Mouse (Mus musculus) stomach, embryonic 14.5 days (tissue): Measurements from ENCODE around the gene Astn2. TPM values are rescaled to one million over a fixed set of nuclear protein-coding genes. Genes with fewer than 3 reads are reported as not detected.

Experiments
- ATAC-seq: fragments of 200-750 bp; cut with Nextera tagmentation; 2 replicates; pipeline ENCODE4 v1.8.0; 2017; ENCODE audit warnings: low read depth, moderate TSS enrichment; ENCODE audit not compliant: insufficient number of reproducible peaks, insufficient read depth, low FRiP score
- H3K27ac ChIP-seq: fragments of 300-500 bp; sonication (generic); 2 replicates; pipeline ENCODE4 v1.5.1; 2014; ENCODE audit warnings: mild to moderate bottlenecking, low read length, moderate library complexity, mixed read lengths
- H3K27me3 ChIP-seq: fragments of 300-500 bp; sonication (generic); 2 replicates; pipeline ENCODE4 v1.6.1; 2014; ENCODE audit warnings: low read length, control low read depth, mixed read lengths; ENCODE audit not compliant: control insufficient read depth, insufficient read depth
- H3K36me3 ChIP-seq: fragments of 300-500 bp; sonication (generic); 2 replicates; pipeline ENCODE4 v1.6.1; 2014; ENCODE audit warnings: mild to moderate bottlenecking, control low read depth, low read length, moderate library complexity, mixed read lengths; ENCODE audit not compliant: control insufficient read depth, insufficient read depth
- H3K4me1 ChIP-seq: fragments of 300-500 bp; sonication (generic); 2 replicates; pipeline ENCODE4 v1.6.1; 2014; ENCODE audit warnings: low read length, control low read depth, mixed read lengths; ENCODE audit not compliant: control insufficient read depth, insufficient read depth
- H3K4me2 ChIP-seq: fragments of 300-500 bp; sonication (generic); replicated peaks from 2 replicates; pipeline ENCODE4 v1.6.1; 2014; ENCODE audit warnings: low read depth, low read length, control low read depth
- H3K4me3 ChIP-seq: fragments of 300-500 bp; sonication (generic); 2 replicates; pipeline ENCODE4 v1.5.1; 2014; ENCODE audit warnings: low read depth, low read length, control low read depth
- H3K9ac ChIP-seq: fragments of 300-500 bp; sonication (generic); replicated peaks from 2 replicates; pipeline ENCODE4 v1.6.1; 2014; ENCODE audit warnings: low read depth, mild to moderate bottlenecking, control low read depth, low read length, moderate library complexity, mixed read lengths
- H3K9me3 ChIP-seq: fragments of 300-500 bp; sonication (generic); 2 replicates; pipeline ENCODE4 v1.6.1; 2016; ENCODE audit warnings: low read depth, low read length, control low read depth; ENCODE audit not compliant: control insufficient read depth
- WGBS: fragments of 180-500 bp; shearing (Covaris S2); extraction: QIAGEN DNeasy Blood & Tissue Kit; methylation state at CpG from one replicate; pipeline ENCODE4 v1.1.7; 2014; 5-methylcytosine and 5-hydroxymethylcytosine counted together
- polyA plus RNA-seq: library from polyadenylated mRNA; unstranded; fragments of >200 nt; fragmentation: Nextera tagmentation; extraction: Ambion mirVana; gene quantifications from 2 replicates; pipeline ENCODE4 v1.2.1, GENCODE M21; 2014

Astn2 gene
- polyA plus RNA-seq, 1 experiment from 2014 or later = 0.64 TPM

DNA sequence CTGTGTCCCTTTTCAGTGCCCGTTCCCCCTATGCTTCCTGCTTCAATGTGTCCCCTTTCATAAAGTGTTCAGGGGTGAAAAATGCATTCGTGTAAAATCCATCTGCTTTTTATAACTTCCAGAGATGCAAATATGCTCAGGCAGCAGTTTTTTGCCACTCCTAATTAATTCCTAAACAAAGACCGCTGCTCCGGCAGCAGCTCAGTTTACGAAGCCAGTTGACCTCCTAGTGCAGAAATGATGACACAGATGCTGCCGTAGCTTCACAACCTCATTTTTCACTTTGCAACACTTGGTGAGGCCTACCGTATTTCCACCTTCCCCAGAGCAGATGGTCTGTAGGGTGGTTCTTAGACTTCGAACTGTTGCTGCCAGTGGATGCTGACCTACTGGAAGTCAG, 155.9 kb downstream of the Astn2 start:
- 45% methylated on average over 8 of the region's 8 CpGs for WGBS

DNA sequence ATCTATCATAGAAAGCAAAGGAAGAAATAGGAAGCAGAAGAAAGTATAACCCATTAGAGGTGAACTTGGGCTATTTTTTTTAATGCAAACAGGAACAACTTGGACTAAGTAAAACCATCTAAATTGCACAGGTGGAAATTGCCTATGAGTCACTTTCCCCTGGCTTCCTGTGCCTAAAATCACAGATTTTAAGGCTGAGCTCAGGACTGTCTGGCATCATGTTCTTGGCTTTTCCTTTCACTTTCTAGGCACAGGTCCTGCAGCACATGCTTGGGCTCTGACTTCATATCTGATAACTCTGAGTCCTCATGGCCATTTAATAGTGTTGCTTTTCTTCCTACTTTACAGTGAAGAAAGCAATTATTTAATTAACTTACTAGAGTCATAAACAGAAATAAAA, 161.7 kb downstream of the Astn2 start:
- H3K36me3 ChIP-seq = no peaks in the 10 kb centered on the region
- H3K27me3 ChIP-seq = no peaks in the 10 kb centered on the region
- H3K4me1 ChIP-seq = no peaks in the 10 kb centered on the region
- no peak overlapping the region for H3K9ac ChIP-seq
- H3K4me3 ChIP-seq = no peak overlapping the region
- no peaks in the 10 kb centered on the region for H3K9me3 ChIP-seq
- no peak overlapping the region for H3K4me2 ChIP-seq
- no peak for ATAC-seq
- H3K27ac ChIP-seq = no peak overlapping the region

More for the DNA sequence above, 155.9 kb downstream of the Astn2 start:
- H3K27ac ChIP-seq = no peak overlapping the region
- no peaks in the 10 kb centered on the region for H3K27me3 ChIP-seq
- no peak for ATAC-seq
- no peak overlapping the region for H3K4me2 ChIP-seq
- no peak overlapping the region for H3K4me3 ChIP-seq
- no peak overlapping the region for H3K9ac ChIP-seq
- no peaks in the 10 kb centered on the region for H3K4me1 ChIP-seq
- no peaks in the 10 kb centered on the region for H3K9me3 ChIP-seq
- H3K36me3 ChIP-seq = no peaks in the 10 kb centered on the region

DNA sequence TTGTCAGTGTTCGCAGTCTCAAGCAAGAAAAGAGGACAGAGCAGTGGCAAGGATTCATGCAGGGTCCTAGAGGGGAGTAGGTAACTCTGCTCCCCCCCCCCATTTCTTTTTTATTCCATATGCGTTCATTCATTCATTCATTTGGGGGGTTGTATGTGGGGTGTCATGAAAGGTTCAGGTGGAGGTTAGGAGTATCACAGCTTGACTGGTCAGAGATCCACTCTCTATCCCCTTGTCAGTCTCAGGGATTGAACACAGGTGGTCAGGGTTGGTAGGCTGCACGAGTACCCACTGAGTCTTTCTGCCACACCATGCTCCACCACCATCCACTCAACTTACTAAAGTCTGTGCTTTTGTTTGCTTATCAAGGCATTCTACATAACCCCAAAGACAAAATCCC, 171.6 kb downstream of the Astn2 start:
- H3K9me3 ChIP-seq = no peaks in the 10 kb centered on the region
- no peak for ATAC-seq
- H3K4me3 ChIP-seq = no peak overlapping the region
- H3K9ac ChIP-seq = no peak overlapping the region
- WGBS = 89% methylated on average over 3 of the region's 3 CpGs
- H3K27ac ChIP-seq = no peak overlapping the region
- no peak overlapping the region for H3K4me2 ChIP-seq
- no peaks in the 10 kb centered on the region for H3K4me1 ChIP-seq
- no peaks in the 10 kb centered on the region for H3K36me3 ChIP-seq
- H3K27me3 ChIP-seq = no peaks in the 10 kb centered on the region

- H3K4me1 ChIP-seq = no peaks in the 10 kb centered on the region
- H3K4me3 ChIP-seq = no peak overlapping the region
- no peaks in the 10 kb centered on the region for H3K36me3 ChIP-seq
- ATAC-seq = peak; percentile 18; the same call in 1 of the 2 replicates
- H3K27me3 ChIP-seq = no peaks in the 10 kb centered on the region
- no peak overlapping the region for H3K27ac ChIP-seq
- WGBS = 31% methylated on average over 2 of the region's 2 CpGs
- no peaks in the 10 kb centered on the region for H3K9me3 ChIP-seq
- no peak overlapping the region for H3K9ac ChIP-seq
- H3K4me2 ChIP-seq = no peak overlapping the region
Measured at GRCm38 (mm10) chr4:66232350-66232749, 172.1 kb downstream of the Astn2 start.

DNA sequence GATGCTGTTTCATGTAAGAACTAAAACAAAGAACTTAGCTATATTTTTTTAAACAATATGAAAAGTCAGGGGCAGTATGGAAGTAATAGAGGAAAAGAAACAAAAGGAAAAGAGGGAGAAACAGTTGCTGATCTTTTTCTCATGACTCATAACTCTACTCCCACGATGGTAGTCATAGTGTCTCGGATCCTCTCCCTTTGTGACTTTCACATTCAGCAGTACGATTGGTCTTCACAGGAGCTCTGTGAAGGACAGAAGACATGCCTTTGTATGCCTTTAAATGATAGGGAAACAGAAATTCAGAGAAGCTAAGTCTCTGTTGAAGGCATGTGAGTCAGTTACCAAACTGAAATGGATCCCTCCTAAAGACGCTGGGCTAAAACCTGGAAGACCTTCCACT, 173.7 kb downstream of the Astn2 start:
- Histone ChIP-seq H3K4me3 (no peak overlapping the region), H3K36me3 (no peaks in the 10 kb centered on the region), H3K27me3 (no peaks in the 10 kb centered on the region), H3K9ac (no peak overlapping the region), H3K4me2 (no peak overlapping the region), H3K9me3 (no peaks in the 10 kb centered on the region), H3K4me1 (no peaks in the 10 kb centered on the region), H3K27ac (no peak overlapping the region)
- WGBS = 76% methylated on average over 4 of the region's 4 CpGs
- no peak for ATAC-seq

DNA sequence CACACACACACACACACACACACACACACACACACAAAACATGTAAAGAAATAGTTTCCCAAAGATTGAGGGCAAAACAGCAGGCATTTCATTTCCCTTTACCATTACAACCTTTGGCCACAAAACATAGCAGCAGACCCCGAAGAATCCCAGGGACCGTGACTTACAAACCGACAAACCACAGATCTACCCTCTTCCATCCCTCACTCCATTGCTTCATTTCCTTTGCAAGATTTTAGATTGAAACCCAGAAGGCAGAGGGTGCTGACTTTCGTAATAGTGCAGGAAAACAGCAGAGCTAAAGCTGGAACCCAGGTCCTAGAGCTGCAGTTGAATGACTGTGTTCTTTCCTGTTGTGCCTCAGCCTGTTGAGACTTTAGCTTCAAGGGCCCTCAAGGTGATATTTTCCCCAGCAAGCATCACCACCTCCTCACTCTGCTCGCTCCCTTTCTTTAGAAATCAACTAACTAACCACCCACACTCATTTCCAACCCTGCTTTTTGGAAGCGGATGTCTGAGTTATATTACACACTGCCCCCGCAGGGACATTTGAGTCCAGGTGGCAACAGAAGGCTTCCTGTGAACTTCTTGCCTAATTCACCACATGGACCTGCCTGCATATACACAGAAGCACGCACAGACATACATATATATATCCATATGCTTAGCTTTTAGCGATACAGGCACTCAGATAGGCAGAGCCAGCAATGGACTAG, 181.7 kb downstream of the Astn2 start:
- H3K4me2 ChIP-seq = no peak overlapping the region
- no peaks in the 10 kb centered on the region for H3K9me3 ChIP-seq
- no peak overlapping the region for H3K4me3 ChIP-seq
- H3K9ac ChIP-seq = no peak overlapping the region
- H3K27me3 ChIP-seq = no peaks in the 10 kb centered on the region
- no peaks in the 10 kb centered on the region for H3K36me3 ChIP-seq
- 86% methylated on average over 9 of the region's 9 CpGs for WGBS
- H3K4me1 ChIP-seq = no peaks in the 10 kb centered on the region
- ATAC-seq = no peak
- no peak overlapping the region for H3K27ac ChIP-seq

GRCm38 (mm10) chr4:66215170-66215618, 189.2 kb downstream of the Astn2 start:
- Histone ChIP-seq H3K4me3 (no peak overlapping the region), H3K9me3 (no peaks in the 10 kb centered on the region), H3K27me3 (no peaks in the 10 kb centered on the region), H3K4me1 (no peaks in the 10 kb centered on the region), H3K9ac (no peak overlapping the region), H3K27ac (no peak overlapping the region), H3K36me3 (no peaks in the 10 kb centered on the region), H3K4me2 (no peak overlapping the region)
- whole genome bisulfite sequencing = 60% methylated on average over 9 of the region's 9 CpGs
- ATAC-seq = no peak

DNA sequence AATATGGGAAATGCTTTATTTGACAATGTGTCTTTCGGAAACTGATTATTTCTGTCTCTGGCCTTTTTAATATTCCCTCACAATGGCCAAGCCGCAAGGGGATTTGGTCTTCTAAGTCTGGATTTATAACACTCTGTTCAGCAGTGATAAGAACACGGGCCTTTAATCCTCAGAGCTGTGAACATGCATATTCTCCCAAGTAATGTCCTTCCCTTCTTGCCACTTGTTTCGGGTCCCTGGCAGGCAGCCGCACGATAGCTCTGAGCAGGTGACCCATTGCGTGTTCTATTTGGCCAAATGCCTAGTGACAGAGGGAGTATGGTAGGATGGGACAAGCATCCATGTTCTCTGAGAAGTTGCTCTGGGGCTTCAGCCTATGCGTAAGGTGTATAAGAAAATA, 214.8 kb downstream of the Astn2 start:
- H3K27me3 ChIP-seq = no peaks in the 10 kb centered on the region
- H3K4me3 ChIP-seq = no peak overlapping the region
- no peak overlapping the region for H3K9ac ChIP-seq
- ATAC-seq = no peak
- no peak overlapping the region for H3K27ac ChIP-seq
- H3K36me3 ChIP-seq = no peaks in the 10 kb centered on the region
- no peaks in the 10 kb centered on the region for H3K9me3 ChIP-seq
- WGBS = 90% methylated on average over 8 of the region's 8 CpGs
- H3K4me1 ChIP-seq = no peaks in the 10 kb centered on the region
- no peak overlapping the region for H3K4me2 ChIP-seq
